Mouse (Mus musculus): ENCODE results near the gene Lgr6.

The Lgr6 gene

DNA sequence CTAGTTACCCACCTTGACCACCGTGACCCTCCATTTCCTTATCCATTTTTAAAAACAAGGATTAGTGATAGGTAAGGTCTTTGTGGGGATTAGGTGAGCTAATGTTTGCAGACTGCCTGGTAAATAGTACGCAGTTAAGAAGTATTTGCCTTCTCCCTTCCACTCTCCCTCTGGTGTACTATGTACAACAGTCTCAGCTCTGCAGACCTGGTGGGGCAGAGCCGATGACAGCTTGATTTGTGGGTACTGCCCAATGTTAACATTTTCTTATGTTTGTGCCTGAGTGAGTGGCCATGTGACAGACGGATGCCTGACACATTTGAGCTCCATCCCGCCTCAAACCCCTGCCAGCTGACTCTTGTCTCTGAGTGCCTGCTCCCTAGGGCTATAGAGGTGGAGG, 28.6 kb downstream of the Lgr6 start:
- DNase-seq (ENCODE audit: low spot score) = no peak

DNA sequence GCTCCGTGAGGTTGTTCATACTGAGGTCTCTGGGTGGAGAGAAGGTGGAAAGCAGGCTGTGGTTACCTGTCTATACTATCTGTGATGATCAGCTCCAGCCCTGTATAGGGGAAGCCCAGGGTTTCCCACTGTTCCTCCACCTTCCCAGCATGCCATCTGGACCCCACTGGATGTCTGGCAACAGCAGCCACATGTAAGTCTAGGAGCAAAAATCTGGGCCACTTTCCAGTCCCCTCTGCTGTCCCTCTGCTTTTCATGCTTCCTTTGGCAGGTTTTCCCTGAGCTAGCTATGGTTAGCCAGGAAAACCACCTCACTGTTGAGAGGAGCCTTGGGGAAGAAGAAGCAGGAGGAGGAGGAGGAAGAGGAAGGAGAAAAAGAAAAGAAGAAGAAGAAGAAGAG, 29.8 kb downstream of the Lgr6 start:
- DNase-seq (ENCODE audit: low spot score) = no peak

DNA sequence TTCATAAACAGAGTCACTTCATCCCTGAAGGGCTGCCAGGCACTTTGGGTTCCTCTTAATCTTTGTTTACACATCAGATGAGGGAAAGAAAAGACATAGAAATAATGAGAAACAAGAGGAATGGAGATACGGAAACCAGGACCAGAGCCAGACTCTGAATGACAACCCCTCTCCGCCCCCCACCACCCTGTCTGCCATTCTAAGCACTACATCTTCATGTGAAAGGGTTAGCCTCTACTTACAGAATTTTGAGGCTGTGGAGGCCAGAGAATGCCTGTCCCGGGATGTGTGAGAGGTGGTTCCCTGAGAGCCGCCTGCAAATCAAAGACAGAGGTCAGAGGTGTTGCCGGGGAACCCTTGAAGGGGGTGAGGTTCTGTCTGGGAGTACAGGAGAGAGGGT, 32.4 kb downstream of the Lgr6 start:
- no peak for DNase-seq (ENCODE audit: low spot score)

DNA sequence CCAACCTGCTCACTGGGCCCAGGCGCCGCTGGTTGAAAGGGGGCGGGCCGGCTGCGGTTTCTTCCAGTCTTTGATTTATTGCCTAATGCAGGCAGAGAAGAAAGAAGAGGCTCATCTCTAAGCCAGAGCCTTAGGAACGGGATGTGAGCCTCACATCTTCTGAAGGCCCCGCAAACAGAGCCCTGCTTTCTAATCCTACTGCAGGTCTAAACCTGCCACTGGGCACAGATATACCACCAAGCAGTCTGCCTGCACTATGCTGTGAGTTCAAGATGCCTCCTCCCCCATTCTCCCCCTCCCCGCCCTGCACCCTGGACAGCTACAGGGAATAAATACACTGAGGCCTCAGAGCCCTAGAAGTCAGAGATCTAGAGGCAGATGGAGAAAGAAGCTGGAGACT, 35.2 kb downstream of the Lgr6 start:
- DNase-seq (ENCODE audit: low spot score) = no peak

DNA sequence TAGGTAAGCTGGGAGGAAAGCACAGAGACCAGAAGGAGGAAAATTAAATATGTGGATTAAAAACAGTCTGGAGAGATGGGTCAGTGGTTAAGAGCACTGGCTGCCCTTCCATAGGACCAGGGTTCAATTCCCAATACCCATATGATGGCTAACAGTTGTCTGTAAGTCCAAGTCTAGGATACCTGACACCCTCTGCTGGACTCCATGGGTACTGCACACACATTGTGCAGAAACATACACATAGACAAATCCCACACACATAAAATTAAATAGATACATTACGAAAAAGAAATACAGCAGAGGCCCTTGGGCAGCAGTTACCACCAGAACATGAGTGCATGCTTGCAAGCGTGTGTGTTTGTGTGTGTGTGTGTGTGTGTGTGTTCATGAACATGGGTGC, 40.6 kb downstream of the Lgr6 start:
- no peak for DNase-seq (ENCODE audit: low spot score)

DNA sequence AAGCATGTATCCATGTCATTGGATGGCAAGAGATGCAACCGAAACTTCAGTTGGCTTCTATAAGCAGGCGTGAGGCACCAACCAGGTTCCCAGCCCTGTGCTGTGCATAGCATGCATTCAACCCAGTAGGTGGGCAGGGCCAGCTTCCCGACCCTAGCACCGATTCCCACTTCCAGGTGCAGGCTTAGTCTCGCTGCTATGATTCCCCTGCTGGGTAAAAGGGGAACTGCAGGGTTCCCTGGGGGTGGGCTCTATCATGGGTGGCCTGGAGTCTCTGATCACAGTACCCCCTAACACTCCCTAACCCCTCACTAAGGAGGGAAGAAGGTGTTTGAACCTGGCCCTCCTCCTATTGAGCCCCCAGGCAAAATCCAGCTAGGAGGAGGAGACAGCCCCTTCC, 42.1 kb downstream of the Lgr6 start:
- DNase-seq (ENCODE audit: low spot score) = no peak

DNA sequence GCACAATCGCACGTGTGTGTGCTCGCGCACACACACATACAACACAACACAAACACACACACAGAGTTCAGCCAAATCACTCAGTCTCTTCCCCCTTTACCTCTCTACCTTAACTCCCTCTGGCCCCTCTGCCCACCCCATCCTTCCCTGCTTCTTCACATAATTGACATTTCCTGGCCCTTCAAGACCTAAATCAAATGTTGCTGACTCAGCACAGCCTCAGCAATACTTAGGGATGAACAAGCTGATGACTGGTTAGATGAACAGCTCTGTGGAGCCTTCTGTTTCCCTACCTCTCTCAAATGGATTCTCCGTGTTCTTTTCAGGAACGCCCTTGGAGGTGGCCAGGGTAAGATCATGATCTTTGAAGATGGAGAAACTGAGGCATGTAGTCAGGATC, 43.8 kb downstream of the Lgr6 start:
- no peak for DNase-seq (ENCODE audit: low spot score)

DNA sequence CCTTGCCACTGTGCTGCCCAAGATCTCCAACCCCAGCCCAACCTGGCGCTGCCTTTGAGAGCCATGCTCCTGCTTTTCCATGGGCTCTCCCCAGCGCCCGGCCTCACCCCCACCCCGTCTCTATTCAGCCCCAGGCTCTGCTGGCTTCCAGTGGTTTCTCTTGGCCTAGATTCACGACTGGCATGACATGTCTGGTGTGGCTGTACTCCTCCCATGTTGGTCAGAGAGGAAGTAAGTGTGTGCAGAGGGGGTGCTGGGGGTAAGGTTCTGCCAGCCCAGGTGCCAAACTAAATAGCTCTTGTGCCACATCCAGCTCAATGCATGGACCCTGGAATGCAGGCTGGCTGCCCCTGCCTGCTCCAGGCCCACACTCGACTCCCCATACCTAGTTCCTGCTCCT, 44.9 kb downstream of the Lgr6 start:
- no peak for DNase-seq (ENCODE audit: low spot score)

DNA sequence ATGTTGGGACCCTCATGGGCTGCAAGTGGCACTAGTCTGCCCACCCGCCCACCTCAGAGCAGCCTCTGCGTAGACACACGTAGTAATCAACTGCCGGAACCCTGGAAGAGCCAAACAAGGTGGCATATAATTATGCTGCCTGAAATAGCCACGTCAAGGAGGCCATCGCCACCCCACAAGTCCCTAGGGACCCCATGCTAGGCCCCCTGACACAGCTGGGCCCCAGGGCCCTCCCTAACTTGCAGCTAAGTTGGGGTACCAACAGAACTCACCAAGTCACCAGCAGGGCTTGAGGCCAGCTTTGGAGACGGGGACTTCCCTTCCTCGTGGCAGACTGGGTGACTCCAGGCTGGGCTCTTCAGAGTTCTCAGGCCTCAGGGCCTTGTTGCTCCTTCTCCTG, 48.2 kb downstream of the Lgr6 start:
- DNase-seq (ENCODE audit: low spot score) = no peak

DNA sequence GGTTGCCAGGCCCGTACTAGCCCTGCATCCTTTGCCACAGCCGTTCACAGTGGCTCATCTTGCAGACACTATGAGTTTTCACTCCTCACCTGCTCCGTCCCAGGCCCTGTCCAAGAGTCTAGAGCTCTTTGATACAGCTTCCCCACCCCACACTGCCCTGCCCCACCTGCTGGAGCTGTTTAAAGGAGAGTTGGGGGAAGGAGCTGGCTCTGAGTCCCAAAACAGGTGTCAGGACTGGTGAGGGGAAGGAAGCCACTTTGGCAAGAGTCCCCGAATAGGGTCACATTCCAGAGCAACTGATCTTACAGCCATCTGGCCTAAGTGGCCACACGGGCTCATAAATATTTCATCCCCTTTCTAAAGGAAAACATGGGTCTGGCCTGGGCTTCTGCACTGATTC, 51.0 kb downstream of the Lgr6 start:
- DNase-seq (ENCODE audit: low spot score) = no peak

DNA sequence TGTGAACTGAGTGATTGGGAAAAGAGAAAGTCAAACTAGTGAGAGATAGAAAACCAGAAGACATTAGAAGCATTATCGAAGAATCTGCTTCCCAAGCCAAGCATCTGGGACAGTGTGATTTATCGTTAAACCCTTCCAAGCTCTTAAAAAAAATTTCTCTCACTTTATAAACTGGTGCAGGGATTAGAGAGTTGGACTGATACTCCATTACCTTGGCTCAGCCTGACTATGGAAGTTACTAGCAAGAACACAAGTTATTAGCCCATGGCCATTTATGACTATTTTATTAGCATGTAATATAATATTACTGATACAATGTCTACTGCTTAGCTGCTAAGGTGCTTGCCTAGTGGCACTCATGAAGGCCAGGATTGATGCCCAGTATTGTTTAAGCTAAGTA, 60.6 kb downstream of the Lgr6 start:
- no peak for DNase-seq (ENCODE audit: low spot score)

DNA sequence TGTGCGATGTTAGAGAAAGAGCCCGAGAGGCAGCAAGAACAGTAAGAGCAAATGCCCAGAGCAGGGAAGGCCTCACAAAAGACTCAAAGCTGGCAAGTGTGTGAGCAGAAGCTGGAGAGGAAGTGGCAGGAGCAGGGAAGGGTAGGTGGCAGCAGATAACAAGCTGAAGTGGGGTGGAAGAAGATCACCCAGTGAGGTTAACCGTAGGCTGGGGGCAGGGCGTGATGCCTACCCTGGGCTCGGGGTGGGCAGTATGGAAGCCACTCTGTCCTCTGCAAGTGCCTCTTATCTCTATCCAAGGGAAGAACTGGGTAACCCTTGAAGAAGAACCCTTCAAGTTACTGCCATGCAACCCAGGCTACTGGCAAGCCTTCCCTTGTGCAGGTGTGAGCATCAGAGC, 68.8 kb downstream of the Lgr6 start:
- no peak for DNase-seq (ENCODE audit: low spot score)

DNA sequence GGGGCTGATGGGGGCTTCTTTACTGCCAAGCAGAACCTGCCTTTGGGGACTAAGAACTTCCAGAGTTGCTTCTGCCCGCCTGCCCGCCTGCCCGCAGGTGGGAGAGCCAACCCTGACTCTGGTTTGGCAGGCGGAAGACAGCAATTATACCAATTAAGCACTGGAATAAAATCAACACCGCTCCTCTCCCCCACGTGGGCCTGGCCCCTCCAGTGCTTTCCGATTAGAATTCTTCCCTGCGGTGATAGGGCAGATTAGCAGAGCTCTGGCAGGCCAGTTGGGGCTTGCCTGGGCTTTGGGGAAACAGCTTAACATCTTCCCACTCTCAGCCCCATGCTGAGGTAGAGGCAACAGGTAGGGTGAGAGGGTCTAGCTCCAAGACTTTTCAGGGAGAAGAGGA, 72.4 kb downstream of the Lgr6 start:
- DNase-seq (ENCODE audit: low spot score) = no peak

DNA sequence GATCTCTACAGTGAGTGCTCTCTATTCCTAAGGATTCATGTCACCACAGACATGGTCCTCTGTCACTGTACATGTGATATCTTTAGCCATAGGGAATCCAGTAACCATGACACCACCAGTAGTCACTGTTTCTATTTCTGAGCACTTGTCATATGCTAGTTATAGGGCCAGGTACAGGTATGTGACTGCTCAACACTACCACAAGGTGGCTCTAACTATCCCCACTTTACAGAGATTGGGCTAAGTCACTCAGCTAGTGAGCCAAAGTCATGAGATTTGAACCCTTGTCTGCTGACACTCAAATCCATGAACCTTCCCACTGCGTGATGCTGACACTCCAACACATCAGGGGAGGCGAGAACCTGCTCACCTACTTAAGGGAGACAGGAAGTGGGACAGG, 75.0 kb downstream of the Lgr6 start:
- DNase-seq (ENCODE audit: low spot score) = no peak

DNA sequence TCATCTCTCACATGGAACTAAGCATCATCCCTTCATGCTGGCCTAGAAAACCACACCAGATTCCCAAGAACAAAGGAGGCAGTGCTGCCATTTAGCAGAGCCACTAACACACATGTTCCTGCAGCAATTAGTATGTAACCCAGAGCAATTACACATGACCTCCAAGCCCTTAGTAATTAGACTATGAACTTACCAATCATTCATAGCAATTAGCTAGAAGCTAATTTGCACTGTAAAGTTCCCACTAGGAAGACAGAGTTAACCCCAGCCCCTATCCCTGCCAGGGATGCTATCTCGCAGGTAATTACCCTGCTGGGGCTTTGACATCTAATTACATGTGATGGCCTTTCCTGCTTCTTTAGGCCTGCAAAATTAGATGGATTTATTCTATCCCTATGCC, 78.8 kb downstream of the Lgr6 start:
- no peak for DNase-seq (ENCODE audit: low spot score)

DNA sequence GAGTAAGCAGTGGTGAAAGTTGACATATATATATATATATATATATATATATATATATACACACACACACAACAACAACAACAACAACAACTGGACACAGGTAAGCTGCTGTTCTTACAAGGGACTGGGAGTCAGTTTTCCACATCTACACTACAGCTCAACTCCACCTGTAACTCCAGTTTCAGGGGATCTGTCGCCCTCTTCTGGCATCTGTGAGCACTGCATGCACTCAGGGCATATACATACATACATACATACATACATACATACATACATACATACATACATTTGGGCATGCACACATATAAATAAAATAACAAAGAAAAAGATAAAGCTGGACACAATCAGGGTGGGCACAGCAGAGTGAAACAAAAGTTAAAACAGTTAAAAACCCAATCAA, 81.5 kb downstream of the Lgr6 start:
- DNase-seq (ENCODE audit: low spot score) = no peak

DNA sequence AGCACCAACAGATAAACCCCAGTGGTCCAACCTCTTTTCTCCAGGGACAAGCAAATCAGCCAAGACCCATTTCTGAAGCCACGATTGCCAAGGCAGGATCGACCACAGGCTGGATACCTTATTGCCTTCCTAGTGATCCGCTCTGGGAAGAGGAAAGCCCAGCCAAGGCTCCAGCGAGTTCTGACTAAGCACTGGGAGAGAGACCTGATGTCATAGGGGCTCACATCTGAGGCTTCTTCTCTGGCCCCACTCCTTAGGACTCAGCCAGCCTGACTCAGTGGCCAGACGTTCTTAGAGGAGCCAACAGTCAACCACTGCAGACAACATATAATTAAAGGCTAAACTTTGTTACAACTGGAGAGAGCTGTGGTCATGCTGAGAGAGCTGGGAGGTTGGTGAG, 83.1 kb downstream of the Lgr6 start:
- no peak for DNase-seq (ENCODE audit: low spot score)

DNA sequence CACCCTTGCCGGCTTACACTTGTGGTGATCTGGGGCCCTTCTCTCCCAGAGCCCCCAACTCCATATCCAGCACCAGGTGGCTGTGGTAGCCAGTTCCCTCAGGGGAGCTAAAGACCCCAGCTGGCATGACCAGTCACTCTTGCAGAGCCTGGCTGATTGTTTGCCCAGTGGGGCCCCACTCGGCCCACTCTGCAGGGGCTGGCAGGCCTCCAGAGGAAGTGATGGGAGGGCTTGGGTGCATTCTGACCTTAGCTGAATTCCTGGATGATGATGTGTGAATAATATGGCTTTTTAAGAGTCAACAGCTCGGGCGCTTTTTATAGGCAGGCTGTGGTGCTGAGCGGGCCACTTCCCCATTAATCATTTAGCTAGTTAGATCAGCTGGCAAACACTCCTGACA, 84.1 kb downstream of the Lgr6 start:
- no peak for DNase-seq (ENCODE audit: low spot score)

DNA sequence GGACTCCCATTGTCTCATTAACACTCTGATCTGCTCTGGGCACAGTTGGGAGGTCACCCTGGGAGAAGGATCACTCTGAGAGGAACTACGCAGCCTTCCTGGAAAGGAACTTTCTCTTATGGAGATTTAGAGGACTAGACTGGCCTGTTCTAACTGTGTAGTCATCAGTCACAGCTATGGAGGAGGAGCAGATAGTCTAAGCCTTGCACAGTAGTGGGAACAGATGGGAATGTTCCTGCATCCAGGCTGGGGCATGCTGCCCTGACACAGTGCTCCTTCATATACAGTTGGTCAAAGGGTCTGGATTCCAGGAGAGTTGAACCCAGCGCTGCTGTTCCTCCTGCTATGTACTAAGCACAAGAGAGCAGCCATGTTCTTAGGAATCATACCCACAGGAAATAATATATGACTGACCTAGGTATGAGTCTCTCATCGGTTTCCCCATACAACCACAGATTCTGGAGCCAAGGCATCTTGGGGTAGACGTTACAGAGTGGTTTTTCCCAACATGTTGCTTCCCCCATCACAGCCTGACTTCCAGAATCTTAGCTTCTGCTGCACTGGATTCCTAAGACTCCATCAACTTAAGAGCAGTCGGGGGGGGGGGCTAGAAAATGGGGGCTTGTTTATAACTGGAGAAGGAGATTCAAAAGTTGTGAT, 84.7 kb downstream of the Lgr6 start:
- no peak for DNase-seq (ENCODE audit: low spot score)

DNA sequence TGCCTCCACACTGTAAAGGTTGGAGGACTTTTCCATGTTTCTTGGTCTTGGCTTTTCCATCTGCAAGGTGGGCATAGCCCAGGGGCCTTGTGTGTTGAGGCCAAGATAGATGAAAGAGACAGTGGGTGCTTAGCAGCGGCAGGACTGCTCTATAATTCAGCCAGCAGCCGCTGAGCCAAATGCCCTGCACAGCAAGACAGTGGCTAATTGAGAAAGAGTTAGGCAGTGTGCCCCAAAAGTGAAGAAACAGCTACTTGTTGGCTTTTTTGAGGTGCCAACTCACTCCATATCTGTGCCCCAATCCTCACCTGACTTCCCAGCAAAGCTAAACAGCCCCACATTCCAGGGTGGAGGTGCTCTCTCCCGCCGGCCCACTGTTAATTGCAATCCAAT, 85.3 kb downstream of the Lgr6 start:
- DNase-seq (ENCODE audit: low spot score) = no peak

DNA sequence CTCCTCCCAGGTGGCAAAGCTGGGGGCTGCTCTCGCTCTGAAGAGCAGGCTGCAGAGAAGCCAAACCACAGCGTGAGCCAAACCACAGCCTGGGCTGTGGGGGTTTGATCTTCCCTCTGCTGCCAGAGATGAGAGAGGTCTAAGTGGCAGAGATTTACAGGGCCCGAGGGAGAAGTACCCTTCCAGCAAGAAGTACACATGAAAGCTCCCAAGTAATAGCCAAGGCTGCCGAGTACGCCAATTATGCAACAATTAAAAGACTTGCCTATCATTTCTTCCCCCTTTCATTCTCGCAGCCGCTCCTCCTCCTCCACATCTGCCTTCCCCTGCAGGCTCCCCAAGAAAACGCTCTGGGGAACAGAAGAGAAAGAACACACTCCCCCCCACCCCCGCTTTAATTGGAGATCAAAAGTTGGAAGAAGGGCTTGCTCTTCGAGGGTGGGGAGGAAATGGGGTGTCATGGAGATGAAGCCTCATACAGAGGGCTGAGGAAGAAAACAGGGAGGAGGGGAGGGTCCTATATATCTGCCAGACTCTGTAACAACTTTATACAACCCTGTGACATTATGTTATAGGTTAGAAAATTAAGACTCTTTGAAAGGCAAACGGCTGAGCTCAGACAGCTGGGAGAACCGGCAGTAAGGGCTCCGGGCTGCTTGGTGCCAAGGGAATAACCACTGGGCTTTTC, 85.8 kb downstream of the Lgr6 start:
- peak; percentile 26 for DNase-seq (ENCODE audit: low spot score)

DNA sequence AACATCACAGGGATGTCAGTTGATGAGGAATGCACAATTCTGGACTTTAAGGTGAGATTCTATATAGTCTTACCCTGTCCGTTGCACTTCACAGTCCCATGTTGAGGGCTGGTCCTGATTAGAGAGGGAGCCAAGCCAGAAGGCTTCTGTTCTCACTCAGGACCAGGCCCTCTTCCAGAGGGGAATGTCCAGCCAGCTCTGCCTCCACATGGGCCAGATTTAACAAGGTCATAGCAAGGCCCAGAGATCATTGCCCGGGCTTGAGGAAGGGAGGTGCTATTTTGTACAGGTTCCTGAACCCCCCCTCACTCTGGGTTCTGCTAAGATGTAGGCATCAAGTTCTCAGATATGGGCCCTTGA, 87.4 kb downstream of the Lgr6 start:
- DNase-seq (ENCODE audit: low spot score) = no peak

DNA sequence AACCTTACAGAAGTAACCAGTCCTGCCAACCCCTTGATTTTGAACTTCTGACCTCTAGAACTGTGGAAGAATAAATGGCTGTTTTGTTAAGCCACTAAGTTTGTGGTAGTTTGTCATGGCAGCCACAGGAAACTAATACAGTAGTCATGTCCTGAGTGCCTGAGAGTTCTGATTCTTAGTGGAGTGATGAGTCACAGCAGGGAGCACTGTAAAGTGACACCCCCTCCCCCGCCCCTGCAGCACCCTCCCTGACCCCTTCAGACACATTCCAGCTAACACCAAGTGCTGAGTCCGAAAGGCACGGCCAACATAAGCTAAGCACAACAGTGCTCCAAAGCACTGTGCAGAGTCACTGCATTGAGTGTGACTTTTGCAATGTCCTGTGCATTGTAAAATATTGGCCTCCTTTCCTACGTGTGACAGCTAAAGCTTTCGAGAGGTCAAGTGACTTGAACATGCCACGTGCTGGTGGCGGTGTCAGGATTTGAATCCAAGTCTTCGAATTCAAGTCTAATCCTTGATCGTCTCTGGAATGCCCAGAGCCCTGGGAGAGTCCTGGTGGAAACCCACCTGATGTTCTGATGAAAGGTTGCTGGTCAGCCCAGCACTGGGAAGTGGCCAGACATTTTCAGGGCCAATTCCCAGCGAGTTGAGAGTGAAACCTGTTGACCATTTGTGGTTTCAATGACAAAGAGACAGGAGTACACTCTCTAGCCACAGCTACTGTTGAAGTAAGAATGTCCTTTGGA, 88.0 kb downstream of the Lgr6 start:
- peak; percentile 18 for DNase-seq (ENCODE audit: low spot score)
